Mouse (Mus musculus) brain, embryonic 18.5 days (tissue): ENCODE results near the gene Eva1b.
A peak's percentile ranks its signal among the peaks of the same experiment; 100 is the strongest.

Experiments
- DNase-seq: peaks from one replicate; pipeline ENCODE4 v3.0.0-alpha.2; 2012; ENCODE audit warnings: low read depth, low spot score

Eva1b gene

GRCm38 (mm10) chr4:126120052-126120451 is 27.5 kb upstream of the Eva1b start:
- no peak for DNase-seq

GRCm38 (mm10) chr4:126120506-126120905 is 27.0 kb upstream of the Eva1b start:
- no peak for DNase-seq

GRCm38 (mm10) chr4:126123309-126124040 is 24.1 kb upstream of the Eva1b start:
- no peak for DNase-seq

GRCm38 (mm10) chr4:126130502-126130901 is 17.0 kb upstream of the Eva1b start:
- no peak for DNase-seq

- DNase-seq = peak; percentile 55
Measured at GRCm38 (mm10) chr4:126131290-126132121, 16.0 kb upstream of the Eva1b start.

GRCm38 (mm10) chr4:126132636-126133264 is 14.8 kb upstream of the Eva1b start:
- DNase-seq = no peak

GRCm38 (mm10) chr4:126134236-126134635 is 13.3 kb upstream of the Eva1b start:
- DNase-seq = no peak

- no peak for DNase-seq
Measured at GRCm38 (mm10) chr4:126134639-126135038, 12.9 kb upstream of the Eva1b start.

- DNase-seq = no peak
Measured at GRCm38 (mm10) chr4:126137773-126138172, 9.8 kb upstream of the Eva1b start.

- no peak for DNase-seq
Measured at GRCm38 (mm10) chr4:126141021-126141420, 6.5 kb upstream of the Eva1b start.

GRCm38 (mm10) chr4:126145396-126145795 is 2.1 kb upstream of the Eva1b start:
- no peak for DNase-seq

GRCm38 (mm10) chr4:126146974-126147532 is 491 bp upstream of the Eva1b start:
- no peak for DNase-seq

- DNase-seq = no peak
Measured at GRCm38 (mm10) chr4:126148161-126148961, 817 bp downstream of the Eva1b start.

GRCm38 (mm10) chr4:126149041-126149676 is 1.6 kb downstream of the Eva1b start:
- DNase-seq = no peak

- no peak for DNase-seq
Measured at GRCm38 (mm10) chr4:126149798-126150197, 2.3 kb downstream of the Eva1b start.

- no peak for DNase-seq
Measured at GRCm38 (mm10) chr4:126150297-126150948, 2.9 kb downstream of the Eva1b start.

GRCm38 (mm10) chr4:126150949-126151320 is 3.4 kb downstream of the Eva1b start:
- DNase-seq = no peak

- DNase-seq = no peak
Measured at GRCm38 (mm10) chr4:126151701-126152440, 4.3 kb downstream of the Eva1b start.

GRCm38 (mm10) chr4:126152864-126153263 is 5.3 kb downstream of the Eva1b start:
- no peak for DNase-seq

- DNase-seq = no peak
Measured at GRCm38 (mm10) chr4:126155183-126155582, 7.6 kb downstream of the Eva1b start.
